Mouse (Mus musculus) adrenal gland, postnatal 25 days (tissue): ENCODE results near the gene Gm4340. TPM values are rescaled to one million over a fixed set of nuclear protein-coding genes. Genes with fewer than 3 reads are reported as not detected.
"Not testable (repeated sequence)": the region's sequence is repeated elsewhere in the genome, so short reads cannot be mapped to it uniquely, and the experiment has no call there.

ENCODE experiments used
- DNase-seq: peaks from one replicate; pipeline ENCODE4 v3.0.0; 2021; ENCODE audit warnings: mixed read lengths
- long read RNA-seq: library from polyadenylated mRNA; stranded (forward); transcript quantifications from one replicate; pipeline ENCODE4 v2.0.0, GENCODE M21; 2021
- total RNA-seq: library from RNA; stranded (reverse); gene quantifications from 2 replicates; pipeline ENCODE4 v1.2.3, GENCODE M21; 2021

Gene Gm4340
- total RNA-seq, result not detected in 2 replicates
- long read RNA-seq, result 0 reads

DNA sequence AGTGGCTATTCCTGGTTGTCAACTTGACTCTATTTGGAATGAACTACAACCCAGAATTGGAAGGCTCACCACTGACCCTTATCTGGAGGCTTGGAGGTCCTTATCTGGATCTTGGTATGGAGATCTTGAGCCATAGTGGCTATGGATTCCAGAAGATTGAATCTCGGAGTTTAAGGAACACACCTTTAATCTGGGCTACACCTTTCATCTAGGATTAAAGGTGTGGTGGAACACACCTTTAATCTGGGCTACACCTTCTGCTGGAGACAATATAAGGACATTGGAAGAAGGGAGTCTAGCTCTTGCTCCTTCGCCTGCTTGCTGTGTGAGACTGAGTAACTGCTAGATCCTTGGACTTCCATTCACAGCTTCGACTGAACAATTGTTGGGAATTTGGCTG, at the start of gene Gm4340:
Gene Gm4340, plus strand, starts transcription at position 301 of the 400 bp plus-strand sequence.
- DNase-seq, result not testable (repeated sequence)

GRCm38 (mm10) chr10:104151197-104151596, 42.6 kb upstream of the Gm4340 start, which contains the start of gene Gm6763:
Gm6763 (plus strand) TSS chr10:104151497.
- not testable (repeated sequence) for DNase-seq

DNA sequence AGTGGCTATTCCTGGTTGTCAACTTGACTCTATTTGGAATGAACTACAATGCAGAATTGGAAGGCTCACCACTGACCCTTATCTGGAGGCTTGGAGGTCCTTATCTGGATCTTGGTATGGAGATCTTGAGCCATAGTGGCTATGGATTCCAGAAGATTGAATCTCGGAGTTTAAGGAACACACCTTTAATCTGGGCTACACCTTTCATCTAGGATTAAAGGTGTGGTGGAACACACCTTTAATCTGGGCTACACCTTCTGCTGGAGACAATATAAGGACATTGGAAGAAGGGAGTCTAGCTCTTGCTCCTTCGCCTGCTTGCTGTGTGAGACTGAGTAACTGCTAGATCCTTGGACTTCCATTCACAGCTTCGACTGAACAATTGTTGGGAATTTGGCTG, 34.1 kb upstream of the Gm4340 start, which contains the start of gene Gm8764:
Gene Gm8764, plus strand, starts transcription at position 301 of the 400 bp plus-strand sequence.
- DNase-seq, result not testable (repeated sequence)

GRCm38 (mm10) chr10:104168215-104168614, 25.6 kb upstream of the Gm4340 start, which contains the start of gene Gm21304:
Gm21304 (plus strand) TSS chr10:104168515.
- not testable (repeated sequence) for DNase-seq

DNA sequence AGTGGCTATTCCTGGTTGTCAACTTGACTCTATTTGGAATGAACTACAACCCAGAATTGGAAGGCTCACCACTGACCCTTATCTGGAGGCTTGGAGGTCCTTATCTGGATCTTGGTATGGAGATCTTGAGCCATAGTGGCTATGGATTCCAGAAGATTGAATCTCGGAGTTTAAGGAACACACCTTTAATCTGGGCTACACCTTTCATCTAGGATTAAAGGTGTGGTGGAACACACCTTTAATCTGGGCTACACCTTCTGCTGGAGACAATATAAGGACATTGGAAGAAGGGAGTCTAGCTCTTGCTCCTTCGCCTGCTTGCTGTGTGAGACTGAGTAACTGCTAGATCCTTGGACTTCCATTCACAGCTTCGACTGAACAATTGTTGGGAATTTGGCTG, 17.1 kb upstream of the Gm4340 start, which contains the start of gene Gm21312:
Gene Gm21312, plus strand, starts transcription at position 301 of the 400 bp plus-strand sequence.
- not testable (repeated sequence) for DNase-seq

DNA sequence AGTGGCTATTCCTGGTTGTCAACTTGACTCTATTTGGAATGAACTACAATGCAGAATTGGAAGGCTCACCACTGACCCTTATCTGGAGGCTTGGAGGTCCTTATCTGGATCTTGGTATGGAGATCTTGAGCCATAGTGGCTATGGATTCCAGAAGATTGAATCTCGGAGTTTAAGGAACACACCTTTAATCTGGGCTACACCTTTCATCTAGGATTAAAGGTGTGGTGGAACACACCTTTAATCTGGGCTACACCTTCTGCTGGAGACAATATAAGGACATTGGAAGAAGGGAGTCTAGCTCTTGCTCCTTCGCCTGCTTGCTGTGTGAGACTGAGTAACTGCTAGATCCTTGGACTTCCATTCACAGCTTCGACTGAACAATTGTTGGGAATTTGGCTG, 8.6 kb upstream of the Gm4340 start, which contains the start of gene Gm20765:
Gene Gm20765, plus strand, starts transcription at position 301 of the 400 bp plus-strand sequence.
- not testable (repeated sequence) for DNase-seq

- no peak for DNase-seq
These were observed 15.8 kb downstream of the Gm4340 start for GRCm38 (mm10) chr10:104209655-104210054.

- DNase-seq, result no peak
These were observed 16.6 kb downstream of the Gm4340 start for GRCm38 (mm10) chr10:104210268-104210990.

GRCm38 (mm10) chr10:104214527-104214926, 20.7 kb downstream of the Gm4340 start:
- DNase-seq, result no peak

GRCm38 (mm10) chr10:104220303-104221021, 26.6 kb downstream of the Gm4340 start:
- no peak for DNase-seq

Other genes with a start within 250 kb of the Gm4340 start
- not detected in 2 replicates for gene Gm21293, start 51.1 kb upstream of the Gm4340 start, total RNA-seq
- gene Gm6763, start 42.5 kb upstream of the Gm4340 start, total RNA-seq, result not detected in 2 replicates
- gene Gm8764, start 34.0 kb upstream of the Gm4340 start, total RNA-seq, result not detected in 2 replicates
- gene Gm21304, start 25.5 kb upstream of the Gm4340 start, total RNA-seq, result not detected in 2 replicates
- gene Gm21312, start 17.0 kb upstream of the Gm4340 start, total RNA-seq, result not detected in 2 replicates
- gene Gm20765, start 8.5 kb upstream of the Gm4340 start, total RNA-seq, result not detected in 2 replicates